Mouse (Mus musculus) lung, postnatal 36 days (tissue): ENCODE data around the gene Itga5.
"Not testable (repeated sequence)": the region's sequence is repeated elsewhere in the genome, so short reads cannot be mapped to it uniquely, and the experiment has no call there.

Source experiments
- DNase-seq: peaks from one replicate; pipeline ENCODE4 v3.0.0; 2022; ENCODE audit warnings: mixed read lengths

Gene Itga5

GRCm38 (mm10) chr15:103366376-103367149, at the start of gene Itga5:
Gene Itga5, minus strand, starts transcription at chr15:103366763.
- peak; percentile 83 for DNase-seq

DNA sequence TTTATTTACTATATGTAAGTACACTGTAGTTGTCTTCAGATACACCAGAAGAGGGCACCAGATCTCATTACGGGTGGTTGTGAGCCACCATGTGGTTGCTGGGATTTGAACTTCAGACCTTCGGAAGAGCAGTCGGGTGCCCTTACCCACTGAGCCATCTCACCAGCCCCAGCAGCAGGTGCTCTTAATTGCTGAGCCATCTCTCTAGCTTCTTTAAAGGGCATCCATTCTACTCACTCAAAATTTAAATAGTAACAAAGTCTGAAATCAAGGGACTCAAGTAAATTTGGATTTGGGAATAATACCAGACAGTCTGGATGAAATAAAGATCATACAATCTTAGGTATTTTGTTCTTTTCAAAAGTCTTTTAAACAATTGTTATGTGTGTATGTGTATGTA, 39.0 kb upstream of the Itga5 start:
- DNase-seq = not testable (repeated sequence)

GRCm38 (mm10) chr15:103401361-103401760, 34.8 kb upstream of the Itga5 start:
- no peak for DNase-seq

DNA sequence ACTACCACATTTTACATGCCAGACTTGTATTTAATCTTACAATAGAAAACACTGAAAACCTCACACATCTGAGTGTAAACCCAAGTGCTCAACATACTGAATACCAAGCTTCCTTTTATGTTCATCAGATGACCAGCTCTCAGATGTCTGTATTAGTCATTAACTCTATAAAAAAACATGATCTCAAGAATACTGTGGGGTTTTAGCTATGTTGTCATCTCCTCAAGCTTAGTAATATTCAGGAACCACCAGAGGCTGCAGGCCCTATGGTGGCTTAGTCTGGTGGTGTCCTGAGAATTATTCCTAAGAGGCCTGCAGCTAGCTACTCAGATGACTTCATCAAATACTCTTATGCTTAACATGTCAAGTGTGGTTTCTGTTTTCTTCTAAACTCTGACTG, 27.0 kb upstream of the Itga5 start:
- no peak for DNase-seq

DNA sequence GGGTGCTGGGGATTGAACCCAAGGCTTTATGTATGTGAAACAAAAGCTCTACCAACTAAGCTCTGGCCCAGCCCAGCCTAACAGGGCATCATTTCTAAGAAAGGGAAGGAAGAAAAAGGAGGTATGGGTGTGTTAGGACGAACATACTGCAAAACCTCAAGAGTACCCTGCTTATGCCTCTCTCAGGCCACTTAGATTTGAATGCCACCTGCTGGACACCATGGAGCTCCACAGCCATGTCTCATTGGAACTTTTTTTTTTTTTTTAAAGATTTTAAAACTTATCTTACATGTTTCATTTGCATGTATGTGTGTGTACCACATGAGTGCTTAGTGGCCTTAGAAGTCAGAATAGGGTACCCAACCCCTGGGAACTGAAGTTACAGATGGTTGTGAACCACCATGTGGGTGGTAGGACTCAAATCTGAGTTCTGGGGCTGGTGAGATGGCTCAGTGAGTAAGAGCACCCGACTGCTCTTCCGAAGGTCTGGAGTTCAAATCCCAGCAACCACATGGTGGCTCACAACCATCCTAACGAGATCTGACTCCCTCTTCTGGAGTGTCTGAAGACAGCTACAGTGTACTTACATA, 22.1 kb upstream of the Itga5 start:
- peak; percentile 50 for DNase-seq

DNA sequence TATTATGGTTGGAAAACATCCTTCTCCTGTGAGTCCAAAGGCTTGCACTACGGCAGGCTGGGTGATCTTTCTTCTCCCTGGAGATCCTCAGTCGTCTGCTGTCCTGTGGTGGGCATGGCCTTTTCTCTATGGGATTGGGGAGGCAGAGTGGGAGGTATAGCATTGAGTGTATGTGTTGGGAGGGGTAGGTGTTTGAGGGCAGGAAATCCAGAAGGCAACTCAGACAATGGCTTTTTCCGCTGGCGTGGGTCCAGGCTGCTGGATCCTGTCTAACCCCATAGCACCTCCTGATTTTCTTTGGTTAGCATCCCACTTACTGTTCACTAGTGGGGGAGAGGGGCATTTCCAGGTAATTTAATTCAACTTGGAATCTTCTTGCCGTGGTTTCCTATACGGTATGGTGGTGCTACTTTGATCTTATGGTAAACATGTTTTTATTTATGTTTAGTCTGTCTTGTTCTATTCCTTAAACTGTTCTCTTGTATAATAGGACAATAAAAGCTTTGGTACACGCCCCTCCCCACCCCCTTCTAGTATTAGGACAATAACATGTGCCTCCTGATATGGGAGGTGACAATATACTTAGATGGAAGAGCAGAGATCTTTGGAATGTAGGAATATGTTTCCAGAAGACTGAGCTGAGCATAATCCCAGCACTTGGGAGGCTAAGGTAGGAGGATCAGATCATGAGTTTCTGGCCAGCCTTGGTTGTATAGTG, 17.4 kb upstream of the Itga5 start:
- DNase-seq = peak; percentile 84

DNA sequence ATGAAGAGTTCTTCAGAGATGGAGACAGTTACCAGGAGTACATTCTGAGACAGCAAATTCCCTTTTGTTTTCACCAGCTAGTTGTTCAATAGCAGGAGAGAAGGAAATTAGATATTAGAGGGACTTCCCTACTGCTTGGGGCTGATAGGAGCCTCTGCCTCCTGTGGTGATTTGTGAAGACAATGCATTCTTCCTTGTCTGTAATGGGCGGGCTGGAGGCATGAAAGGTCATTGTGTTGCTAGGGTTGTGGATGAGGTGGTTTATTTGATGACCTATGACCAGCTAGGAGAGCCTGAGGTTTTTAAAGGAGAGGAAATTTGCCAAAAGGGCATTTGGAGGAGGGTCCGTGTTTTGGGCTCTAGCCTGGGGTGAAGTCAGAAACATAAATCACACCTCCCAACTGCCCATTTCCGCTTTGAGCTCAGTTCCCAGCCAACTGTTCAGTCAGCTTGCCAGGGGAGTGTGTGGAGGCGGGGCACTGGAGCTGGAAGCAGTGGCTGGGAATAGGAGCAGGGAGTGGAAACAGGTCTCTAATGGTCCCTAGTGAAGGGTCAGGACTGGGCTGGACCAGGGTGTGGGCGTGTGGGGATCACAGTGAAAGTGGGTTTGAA, 16.3 kb upstream of the Itga5 start:
- peak; percentile 82 for DNase-seq

DNA sequence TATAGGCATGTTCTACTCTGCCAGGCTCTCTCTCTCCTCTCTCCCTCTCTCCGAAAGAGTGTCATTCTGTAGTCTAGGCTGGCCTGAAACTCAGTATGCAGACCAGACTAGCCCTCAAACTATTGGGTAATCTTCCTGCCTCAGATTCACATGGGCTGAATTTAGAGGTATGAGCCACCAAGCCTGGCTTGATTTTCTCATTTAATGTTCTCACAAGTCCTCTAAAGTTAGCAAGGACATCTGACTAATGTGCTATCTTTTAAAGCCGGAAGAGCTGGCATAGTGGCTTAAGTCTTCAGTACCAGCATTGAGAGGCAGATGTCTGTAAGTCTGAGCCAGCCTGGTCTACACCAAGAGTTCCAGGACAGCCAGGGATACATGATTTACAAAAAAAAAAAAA, 15.5 kb upstream of the Itga5 start:
- no peak for DNase-seq

DNA sequence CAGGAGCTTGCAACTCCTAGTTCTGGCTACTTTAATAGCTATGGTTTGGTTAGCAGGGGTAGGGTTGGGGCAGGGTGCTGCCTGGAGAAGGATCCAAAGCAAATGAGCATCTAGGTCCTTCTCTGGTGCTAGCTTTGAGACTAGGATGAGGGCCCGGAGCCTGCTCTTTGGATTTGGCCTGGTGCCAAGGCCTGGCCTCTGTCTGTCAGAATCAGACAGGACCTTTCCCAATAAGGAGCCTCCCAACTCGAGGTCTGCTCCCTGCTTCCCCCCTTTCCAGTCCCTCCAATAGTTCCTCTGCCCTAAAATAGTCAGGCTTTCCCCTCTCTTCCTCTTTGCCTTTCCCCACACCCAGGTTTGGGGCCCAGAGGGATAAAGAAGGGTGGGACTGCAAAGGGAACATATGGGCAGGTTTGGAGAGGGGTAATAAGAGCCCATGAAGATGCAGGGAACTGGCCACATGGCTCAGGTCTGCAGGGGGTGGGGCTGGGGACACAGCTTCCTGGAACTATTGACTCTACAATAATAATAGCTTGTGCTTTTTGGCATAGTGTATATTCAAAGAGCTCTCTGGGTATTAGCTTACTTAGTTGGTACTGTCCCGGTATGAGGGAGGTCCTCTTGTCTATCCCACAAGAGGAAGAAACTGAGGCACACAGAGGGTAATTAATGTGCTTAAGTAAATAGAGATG, 12.2 kb upstream of the Itga5 start:
- DNase-seq = no peak

GRCm38 (mm10) chr15:103377752-103378664, 11.4 kb upstream of the Itga5 start:
- no peak for DNase-seq

DNA sequence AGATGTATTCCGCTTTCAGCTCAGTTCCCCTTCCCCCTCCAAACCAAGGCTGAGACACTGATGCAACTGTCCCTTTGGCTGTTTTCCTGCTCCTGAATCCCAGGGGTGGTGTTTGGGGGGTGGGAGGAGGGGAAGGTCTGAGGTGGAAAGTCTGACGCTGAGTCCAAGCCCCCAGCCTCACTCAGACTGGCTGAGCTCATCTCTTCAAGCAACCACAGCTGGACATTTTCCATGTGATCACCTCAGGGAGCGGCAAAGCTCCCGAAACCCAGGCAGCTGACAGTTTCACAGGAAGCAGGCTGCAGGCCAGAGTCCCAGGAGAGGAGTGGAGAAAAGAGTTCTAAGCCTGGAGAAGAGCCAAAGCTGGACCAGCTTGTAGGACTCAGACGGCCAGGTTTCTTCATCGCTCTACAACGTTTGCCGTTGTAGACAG, 10.3 kb upstream of the Itga5 start:
- no peak for DNase-seq

DNA sequence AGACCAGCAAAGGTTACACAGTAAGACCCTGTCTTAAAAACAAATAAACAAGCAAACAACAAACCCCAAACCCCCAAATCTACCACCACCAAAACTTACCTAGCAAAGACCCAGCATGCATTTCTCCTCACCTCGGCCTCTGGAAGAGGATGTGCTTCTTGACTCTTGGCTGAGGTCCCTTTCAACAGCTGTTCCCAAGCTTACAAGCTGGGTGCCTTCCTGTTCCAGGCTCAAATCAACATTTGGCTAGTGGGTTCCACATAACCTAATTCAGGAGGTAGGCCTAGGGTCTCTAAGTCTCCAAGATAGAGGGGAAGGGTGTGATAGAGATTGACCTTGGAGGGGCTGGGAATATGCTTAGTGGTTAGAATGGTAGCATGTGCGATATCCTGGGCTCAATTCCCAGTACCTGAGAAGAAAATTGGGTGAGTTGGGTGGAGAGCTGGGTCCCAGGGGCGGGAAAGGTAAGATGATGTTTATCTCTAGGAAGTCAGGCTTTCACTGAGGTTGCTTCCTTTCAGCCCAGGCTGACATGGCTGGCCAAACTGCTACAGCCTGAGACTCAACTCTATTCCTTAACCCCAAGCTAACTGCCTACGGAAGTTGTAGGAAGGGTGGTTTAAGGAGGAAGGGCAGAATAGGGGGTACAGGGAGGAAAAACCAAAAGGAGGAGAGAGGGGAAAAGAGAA, 8.7 kb upstream of the Itga5 start:
- DNase-seq = no peak

- no peak for DNase-seq
Measured at GRCm38 (mm10) chr15:103372461-103372860, 5.9 kb upstream of the Itga5 start.

DNA sequence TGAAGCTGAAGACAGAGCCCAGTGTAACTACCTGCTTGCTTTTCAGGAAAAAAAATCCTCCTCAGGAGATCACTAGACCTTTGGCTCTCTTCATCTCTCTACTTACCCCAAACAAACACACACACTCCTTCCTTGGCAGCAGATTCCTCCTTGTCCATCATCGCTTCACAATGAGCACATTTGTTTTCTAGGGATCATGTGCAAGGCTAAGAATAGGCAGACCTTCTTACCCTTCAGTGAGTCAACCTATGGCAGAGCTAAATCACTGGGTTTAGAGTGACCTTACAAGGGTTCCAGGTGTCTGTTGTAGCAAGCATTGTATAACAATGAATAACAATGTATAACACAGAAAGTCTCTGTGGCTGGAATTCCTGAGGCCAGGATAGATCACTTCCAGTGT, 5.2 kb upstream of the Itga5 start:
- DNase-seq = no peak

DNA sequence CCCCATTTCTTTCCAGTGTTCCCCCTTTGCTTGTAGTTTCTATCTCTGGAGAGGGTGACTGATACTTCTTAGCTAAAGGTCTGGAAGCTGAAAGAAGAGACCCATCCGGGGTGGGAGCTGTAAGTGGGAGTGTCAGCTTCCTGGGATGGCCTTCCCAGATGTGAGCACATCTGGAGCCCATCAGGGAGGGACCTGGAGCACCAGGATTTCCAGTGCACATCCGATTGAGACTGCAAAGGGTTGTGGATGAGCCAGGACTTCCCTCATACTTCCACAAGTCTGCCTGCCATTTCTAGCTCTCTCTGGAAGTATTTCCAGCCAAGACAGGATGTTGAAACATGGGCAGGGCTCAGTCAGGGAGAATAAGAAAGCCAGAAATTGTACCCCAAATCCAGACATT, 4.6 kb upstream of the Itga5 start:
- DNase-seq = no peak

DNA sequence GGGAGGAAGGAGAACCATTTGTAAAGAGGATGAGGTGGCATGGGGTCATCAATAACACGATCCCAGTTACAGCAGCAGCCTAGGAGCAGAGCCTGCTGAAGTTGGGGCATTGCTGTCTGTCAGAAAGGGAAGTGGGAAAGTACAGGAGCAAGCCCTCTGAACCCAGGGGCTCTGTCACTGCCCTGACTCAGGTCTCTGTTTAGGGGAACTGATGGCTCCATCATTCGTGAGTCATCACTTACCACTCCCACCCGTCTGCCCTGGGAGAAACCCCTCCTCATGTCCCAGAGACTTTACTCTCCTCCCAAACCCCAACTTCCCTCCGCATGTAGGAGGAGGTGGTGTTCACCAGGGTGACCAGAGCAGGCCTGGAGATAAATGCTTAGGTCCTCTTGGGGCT, 3.9 kb upstream of the Itga5 start:
- DNase-seq = peak; percentile 59

DNA sequence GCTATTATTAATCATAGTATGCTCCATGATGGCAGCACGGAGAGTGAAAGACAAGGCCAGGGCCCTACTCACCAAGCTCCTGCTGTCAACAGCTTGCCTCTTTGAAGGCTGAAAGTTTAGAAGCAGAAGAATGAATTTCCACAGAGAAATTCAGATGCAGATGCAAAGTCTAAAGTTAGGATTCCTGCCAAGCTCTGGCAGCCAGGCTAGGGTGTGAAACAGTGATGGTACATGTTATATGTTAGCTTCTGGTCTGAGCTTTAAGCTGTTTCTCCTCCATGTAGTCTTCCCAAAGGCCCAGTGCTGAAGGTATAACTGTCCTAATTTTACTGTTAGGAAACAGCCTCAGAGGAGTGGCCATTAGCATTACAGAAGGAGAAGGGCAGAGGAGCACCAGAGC, 2.6 kb upstream of the Itga5 start:
- no peak for DNase-seq

- no peak for DNase-seq
Measured at GRCm38 (mm10) chr15:103368179-103368940, 1.8 kb upstream of the Itga5 start.

DNA sequence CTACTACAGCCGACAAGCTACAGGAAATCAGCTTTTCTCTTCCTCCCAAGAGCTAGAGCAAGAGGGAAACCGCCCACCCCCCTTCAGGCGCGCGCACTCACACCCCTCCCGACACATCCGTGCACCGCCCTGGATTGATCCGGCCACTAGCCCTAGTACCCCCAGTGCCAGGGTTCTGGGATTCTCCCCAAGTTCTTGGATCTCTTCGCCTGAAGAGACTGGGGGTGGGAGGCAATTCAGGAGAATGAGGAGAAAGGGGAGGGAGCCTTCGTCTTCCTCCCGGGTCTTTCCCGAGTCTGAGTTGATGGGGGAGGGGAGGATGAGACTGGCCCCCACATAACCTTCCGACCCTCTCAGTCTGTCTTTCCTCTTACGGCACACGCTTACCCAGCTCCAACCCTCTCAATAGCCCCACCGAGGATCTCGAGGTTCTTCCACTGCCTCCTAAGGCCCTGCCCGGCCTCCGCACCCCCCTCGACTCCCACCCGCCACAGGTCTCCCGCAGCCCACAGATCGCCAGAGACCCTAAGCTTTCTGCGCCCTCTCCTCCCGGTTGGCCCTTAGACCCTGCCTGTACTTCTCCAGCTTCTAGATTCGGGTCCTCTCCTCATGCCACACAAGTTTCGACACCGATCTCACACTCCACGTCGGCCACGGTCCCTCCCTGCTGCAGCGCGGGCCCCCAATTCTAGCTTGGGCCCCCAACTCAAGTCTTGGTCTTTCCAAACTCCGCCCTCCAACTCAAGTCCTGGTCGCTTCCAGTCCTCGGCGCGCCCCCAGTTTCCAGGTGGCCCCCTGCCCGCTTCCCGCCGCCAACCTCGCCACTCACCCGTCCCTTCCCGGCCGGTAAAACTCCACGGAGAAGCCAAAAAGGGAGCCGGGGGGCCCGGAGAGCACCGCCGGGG, 840 bp downstream of the Itga5 start:
- peak; percentile 58 for DNase-seq
